Mouse (Mus musculus): Measurements from ENCODE around the gene Slc45a3.
A peak's percentile ranks its signal among the peaks of the same experiment; 100 is the strongest.

Slc45a3 gene

DNA sequence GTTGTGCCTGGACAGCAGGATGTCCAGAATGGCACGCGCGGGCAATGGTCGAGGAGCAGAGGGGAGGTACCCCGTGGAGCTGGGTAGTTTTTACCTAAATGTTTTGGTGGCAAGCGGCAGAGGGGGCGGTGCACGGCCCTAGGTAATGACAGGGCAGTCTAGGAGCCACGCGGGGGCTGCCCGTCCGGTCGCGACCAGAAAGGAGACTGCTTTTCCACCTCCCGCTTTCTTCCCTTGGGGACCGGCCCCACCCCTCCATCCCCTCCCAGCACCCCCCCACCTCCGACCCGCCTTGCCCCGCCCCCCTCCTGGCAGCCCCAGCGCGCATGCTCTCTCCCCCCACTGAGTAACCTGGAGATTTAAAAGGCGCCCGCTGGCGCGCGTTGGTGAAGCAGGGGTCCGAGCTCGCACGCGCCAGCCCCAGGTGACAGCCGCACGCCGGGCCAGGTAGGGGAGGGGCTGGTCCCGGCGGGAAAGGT is at the start of gene Slc45a3:
Gene Slc45a3, plus strand, starts transcription at position 362 of the 479 bp plus-strand sequence.
- DNase-seq (ENCODE audit: low read depth): no peak

DNA sequence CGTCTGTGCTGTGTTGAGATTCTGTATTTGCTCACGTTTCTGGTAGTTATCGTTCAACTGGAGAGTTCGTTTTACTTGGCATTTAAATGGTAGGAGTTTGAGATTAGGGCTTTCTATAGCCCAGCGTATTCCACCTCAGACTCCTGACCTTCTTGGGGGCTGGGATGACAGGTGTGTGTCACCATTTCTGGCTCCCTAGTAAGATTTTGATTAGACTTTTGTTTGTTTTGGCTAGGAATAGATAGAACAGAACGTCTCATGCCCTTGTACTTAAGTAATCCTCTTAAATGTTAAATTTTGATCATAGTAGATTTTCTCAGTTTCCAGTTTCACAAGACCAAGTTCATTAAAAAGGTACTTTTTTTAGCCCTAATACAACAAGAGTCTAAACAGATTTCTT is 45.1 kb upstream of the Slc45a3 start:
- no peak for DNase-seq (ENCODE audit: low read depth)

DNA sequence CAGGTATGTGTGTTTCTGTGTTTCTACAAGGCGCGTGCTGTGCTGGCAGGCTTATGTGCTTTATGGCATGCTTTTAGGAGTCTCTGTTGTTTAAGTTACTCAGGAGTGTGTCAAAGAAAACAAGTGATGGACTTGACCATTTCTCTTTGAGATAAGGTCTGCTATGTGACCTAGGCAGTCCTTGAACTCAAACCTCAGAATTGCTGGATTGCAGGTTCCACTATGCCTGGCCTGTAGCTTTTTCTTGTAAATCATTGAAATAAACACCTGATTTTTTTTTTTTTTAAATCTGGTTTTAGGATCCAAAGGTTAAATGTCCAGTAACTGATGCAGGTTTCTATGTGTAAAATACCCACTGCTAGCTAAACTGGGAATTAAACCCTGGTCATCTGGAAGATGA is 43.7 kb upstream of the Slc45a3 start:
- no peak for DNase-seq (ENCODE audit: low read depth)

GRCm38 (mm10) chr1:131922100-131922499 is 40.7 kb upstream of the Slc45a3 start:
- DNase-seq (ENCODE audit: low read depth): no peak

- no peak for DNase-seq (ENCODE audit: low read depth)
These were observed 29.3 kb upstream of the Slc45a3 start for GRCm38 (mm10) chr1:131933471-131933870.

DNA sequence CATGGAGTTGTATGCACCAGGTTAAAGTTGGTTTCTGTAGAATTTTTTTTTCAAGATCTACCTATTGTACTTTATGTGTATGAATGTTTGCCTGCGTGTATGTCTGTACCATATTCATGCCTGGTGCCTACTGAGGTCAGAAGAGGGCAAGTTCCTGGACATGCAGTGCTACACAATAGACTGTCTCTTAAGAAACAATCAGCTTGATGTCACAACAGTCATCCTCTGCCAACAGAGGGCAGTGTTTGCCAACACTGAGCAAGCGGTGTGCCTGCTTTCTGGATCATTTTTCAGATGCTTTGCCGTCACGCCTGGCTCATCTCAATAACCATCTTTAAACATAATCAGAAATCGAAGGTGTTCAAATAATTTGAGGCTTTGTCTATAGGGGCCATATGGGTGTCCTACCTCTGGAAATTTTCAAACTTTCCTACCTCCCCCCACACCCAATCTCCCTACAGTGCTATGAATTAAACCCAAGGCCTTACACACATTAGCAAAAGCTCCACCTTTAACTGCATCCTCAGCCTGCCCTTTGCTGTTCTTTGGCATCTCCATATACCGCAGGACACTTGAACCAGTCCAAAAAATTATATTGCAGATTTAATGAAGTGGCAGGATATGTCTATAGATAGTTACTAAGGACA is 25.0 kb upstream of the Slc45a3 start:
- peak; percentile 70 for DNase-seq (ENCODE audit: low read depth)

DNA sequence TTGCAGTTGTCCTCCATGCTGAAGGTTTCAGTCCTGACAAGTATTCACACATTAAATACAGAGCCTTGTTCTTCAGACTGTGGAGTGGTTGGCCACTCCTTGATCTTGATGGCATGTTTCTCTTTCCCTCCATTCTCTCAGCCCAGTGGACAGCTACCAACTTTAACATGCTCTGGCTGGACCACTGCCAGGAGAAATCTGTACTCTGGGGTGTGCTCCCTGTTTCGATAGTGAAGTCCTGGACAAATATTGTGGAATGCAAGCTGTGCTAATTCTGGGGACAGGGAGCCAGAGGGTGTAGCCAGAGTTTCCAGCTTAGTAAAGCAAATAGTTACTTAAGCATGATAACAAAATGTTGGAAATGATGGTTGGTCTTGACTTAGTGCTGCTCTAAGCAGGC is 24.0 kb upstream of the Slc45a3 start:
- DNase-seq (ENCODE audit: low read depth): no peak

GRCm38 (mm10) chr1:131940711-131941244 is 22.0 kb upstream of the Slc45a3 start:
- no peak for DNase-seq (ENCODE audit: low read depth)

DNA sequence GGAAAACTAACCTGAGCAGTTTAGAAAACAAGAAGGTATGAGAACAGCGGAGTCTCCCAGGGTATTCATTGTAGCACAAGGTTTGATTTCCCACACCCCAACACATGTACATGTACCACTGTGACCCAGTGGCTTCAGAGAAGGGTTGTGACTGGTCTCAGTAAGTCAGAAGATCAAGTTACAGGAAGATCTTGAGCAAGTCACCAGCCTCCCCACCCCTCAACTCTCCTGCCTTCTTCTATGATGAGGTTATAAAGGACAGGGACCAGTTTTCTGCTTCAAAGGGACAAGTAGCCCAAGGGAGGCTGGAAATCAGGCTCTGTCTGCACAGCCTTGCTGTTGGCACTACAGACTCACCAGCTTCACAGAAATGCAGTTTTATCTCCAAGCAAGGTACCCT is 21.3 kb upstream of the Slc45a3 start:
- no peak for DNase-seq (ENCODE audit: low read depth)

GRCm38 (mm10) chr1:131942621-131943590 is 19.9 kb upstream of the Slc45a3 start:
- peak; percentile 48 for DNase-seq (ENCODE audit: low read depth)

DNA sequence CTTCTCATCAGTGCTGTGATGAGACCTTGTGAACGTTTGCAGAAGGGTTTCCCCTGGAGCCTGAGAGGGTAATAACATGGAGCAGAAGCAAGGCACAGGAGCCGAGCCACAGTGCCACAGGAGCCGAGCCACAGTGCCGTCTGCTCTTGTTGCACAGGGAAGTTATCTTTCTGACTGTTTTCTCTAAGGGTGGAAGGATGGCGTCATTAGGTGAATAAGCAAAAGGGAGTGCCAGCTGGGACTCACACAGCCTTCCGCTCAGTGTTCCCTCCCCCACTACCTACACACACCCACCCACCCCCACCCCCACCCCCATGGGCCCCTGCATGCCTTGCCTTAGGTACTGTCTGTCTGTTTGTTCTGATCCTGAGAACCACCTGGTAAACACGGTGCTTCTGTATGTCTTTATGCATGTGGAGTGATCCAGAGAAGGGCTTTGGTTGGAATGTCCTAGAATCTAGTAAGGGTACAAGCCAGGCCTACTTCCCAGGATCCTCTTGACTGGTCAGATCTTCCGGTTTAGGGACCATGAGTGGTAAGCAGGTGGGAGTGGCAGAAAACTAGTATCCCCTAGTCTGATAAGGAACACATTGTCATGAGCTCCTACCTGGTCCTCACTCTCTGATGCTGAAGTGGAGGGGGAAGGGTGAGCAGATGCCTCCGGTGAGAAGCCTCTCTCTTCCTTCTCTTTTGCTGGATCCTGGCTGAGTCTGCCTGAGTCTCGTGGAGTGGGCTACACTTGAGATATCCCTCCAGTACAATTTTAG is 16.9 kb upstream of the Slc45a3 start:
- no peak for DNase-seq (ENCODE audit: low read depth)

GRCm38 (mm10) chr1:131946462-131947215 is 16.1 kb upstream of the Slc45a3 start:
- DNase-seq (ENCODE audit: low read depth): no peak

DNA sequence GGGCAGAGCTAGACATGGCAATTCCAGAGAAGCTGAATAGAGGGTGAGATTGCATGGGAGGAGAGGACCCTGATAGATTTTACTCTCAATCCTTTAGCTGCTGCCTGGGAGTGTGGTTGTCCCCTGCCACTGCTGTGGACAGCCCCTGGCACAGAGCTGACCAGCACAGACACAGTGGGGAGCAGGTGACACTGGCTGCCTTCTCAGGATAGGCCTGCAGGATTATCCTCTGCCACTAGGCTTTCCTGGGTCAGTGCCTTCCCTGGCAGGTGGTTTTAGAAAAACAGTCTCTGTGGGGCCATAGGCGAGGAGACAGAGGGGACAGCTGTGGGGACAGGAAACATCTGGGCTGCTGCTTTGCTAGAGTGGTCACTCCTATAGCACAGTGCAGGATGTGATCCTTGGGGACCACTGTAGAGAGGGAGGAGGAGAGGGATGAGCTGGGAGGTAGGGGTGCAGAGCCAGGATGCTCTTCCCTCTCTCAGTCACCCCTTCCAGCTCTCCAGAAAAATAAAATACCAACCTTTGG is 14.7 kb upstream of the Slc45a3 start:
- DNase-seq (ENCODE audit: low read depth): no peak

GRCm38 (mm10) chr1:131954242-131954865 is 8.4 kb upstream of the Slc45a3 start:
- DNase-seq (ENCODE audit: low read depth): no peak

DNA sequence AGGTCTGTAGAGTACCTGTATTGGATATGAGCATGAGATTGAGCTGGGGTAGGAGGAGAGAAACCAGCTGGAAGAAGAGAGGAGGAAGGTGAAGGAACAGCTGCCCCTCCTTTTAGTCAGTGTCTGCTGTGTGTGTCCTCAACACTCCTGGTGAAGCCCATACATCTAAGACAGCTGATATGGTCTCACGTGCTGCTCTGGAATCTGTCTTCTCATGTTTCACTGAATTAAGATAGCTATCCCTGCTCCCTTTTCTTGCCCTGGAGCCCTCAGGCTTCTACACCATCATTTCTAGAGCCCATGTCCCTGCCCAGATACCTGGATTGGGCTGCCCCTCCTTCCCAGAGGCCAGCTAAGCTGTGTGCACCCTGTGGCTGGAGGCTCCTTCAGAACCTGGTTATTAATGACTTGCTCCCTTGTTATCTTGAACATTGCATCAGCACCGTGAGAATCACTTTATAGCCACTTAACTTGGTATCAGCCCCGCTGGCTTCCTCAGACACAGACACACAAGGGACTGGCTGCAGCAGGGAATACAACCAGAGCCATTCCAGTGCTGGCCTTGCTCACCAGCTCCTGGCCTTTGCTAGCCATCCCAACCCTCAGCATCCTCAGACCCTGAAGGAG is 7.5 kb upstream of the Slc45a3 start:
- no peak for DNase-seq (ENCODE audit: low read depth)

- DNase-seq (ENCODE audit: low read depth): no peak
These were observed 5.4 kb upstream of the Slc45a3 start for GRCm38 (mm10) chr1:131957416-131957815.

DNA sequence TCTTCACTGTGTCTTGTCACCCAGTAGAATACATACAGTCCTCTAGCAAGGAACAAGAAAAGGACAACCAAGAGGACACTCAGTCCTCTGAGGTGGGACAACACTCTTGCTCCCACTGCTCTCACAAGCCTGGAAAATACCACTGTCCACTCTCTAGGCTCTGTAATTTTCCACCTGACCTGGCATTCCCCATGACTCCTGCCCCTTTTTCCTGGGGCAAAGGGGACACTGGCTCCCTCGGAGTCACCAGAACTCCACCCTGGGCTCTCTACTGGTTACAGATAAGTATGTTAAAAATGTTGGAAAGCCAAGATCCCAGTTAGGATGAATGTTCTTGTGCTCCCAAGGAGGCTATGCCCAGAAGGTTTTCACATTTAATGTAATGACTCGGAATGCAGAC is 1.8 kb upstream of the Slc45a3 start:
- no peak for DNase-seq (ENCODE audit: low read depth)

DNA sequence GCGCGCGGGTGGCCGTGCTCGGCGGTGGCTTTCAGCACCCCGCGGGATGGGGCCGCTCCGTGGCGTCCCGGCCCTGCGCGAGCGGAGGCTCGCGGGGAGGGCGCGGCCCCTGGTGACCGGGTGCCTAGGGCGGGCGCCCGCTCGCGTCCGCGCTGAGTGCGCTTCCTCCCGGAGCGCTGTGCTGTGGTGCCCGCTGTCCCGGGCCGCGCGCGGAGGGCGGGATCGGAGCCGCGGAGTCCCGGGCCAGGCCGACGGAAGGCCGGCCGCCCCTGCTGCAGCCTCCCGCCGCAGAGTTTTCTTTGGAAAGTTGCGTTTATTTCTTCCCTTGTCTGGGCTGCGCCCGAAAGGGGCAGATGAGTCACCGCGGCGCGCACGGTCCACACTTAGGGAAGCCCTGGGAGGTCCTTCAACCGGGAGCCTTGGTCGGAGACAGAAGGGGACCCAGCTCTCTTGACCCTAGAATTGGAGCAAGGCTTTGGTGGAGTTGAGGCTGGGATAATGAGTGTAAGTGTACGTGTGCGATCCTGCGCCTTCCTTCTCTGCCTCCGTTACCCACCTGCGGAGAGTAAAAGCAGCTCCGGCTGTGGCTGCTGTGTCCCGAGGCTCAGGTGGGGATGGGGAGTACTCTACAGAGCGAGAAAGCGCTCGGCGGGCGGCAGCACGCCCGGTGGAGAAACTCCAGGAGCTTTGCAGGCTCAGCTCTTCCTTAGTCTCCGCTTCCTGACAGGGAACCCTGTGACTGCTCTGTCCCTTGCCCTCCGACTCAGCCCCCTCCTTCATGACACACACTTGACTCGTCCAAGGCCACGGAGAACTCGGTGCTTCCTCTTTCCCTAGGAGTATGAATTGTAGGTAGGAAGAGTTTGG is 551 bp downstream of the Slc45a3 start:
- no peak for DNase-seq (ENCODE audit: low read depth)

DNA sequence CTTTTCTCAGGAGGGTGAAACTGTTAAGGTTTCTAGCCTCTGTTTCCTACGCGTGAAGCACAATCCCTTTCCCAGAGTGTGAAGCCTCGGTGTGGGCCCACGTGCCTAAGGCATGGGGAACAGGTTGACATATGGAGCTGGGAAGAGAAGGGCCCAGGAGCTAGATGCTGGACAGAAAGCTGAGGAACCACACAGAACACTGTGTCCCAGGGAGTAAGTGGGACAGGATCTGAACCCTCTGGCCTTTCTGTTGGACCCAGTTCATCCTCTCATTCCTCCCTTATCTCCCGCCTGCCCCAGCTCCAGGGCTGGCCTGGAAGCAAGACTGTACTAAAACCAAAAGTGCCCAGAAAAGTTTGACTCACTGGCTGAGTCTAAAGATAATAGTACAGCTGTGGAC is 1.3 kb downstream of the Slc45a3 start:
- DNase-seq (ENCODE audit: low read depth): no peak
